Mouse (Mus musculus): ENCODE results near the gene Cachd1.

The Cachd1 gene

DNA sequence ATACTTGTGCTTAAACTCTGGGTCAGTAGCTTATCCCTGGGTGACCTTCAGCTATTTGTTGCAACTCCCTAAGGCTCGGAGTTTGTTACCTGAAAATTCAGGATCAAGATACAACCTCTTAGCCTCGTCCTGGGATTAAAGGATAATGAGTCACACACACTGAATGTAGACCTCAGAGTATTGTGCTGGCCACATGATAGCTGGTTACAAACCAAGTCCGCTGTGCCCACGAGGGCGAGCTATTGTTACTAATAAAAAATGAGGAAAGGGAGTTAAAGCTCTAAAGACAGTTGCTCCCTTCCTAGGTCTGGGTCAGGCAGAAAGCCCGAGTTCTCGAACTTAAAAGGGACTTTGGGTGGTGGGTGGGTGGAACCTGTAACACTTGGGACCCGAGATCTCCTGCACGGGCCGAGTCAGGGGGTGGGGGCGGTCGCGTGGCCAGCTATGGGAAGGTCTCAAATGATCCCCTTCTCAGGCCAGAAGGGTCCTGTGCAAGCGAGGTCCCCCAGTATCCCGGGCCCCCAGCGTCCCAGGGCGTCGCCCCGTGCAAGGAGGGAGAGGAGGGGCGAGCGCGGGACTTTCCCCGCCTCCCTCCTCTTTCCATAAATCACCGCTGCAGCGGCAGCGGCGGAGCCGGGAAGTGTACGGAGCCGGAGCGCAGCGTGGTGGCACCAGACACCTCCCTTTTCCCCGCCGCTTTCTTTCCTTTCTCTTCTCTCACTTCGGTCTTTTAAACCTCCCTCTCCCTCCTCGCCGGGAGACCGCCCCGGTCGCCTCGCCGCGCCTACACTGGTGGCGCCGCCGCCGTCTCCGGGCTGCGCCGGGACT lies at the start of gene Cachd1:
Gene Cachd1, plus strand, starts transcription at position 633 of the 828 bp plus-strand sequence.
- peaks cover 71% of the 10 kb centered on the region for H3K27me3 ChIP-seq (ENCODE audit: insufficient read depth, low read length)

GRCm38 (mm10) chr4:100728896-100729479 lies 47.5 kb upstream of the Cachd1 start:
- Histone ChIP-seq H3K4me1 (replicated peaks; ENCODE audit: low read depth, low read length) (no peaks in the 10 kb centered on the region), H3K4me3 (replicated peaks; ENCODE audit: low read length) (no peak overlapping the region), H3K36me3 (ENCODE audit: insufficient read depth, low read length) (no peaks in the 10 kb centered on the region), H3K27me3 (ENCODE audit: insufficient read depth, low read length) (no peaks in the 10 kb centered on the region), H3K9me3 (ENCODE audit: low read length) (no peaks in the 10 kb centered on the region)
- TF ChIP-seq CTCF (conservative IDR thresholded peaks at IDR 0.05; ENCODE audit: low read length) (peak; percentile 48), NANOG (IDR thresholded peaks at IDR 0.05; ENCODE audit: borderline replicate concordance, low read length) (no peak), POU5F1 (IDR thresholded peaks at IDR 0.05; ENCODE audit: borderline replicate concordance, low read length) (no peak)

More for the DNA sequence above, at the start of gene Cachd1:
- Histone ChIP-seq H3K36me3 (ENCODE audit: insufficient read depth, low read length) (no peaks in the 10 kb centered on the region), H3K4me1 (replicated peaks; ENCODE audit: low read depth, low read length) (peaks cover 41% of the 10 kb centered on the region), H3K4me3 (replicated peaks; ENCODE audit: low read length) (peak within 1 kb of the TSS; percentile 90), H3K9me3 (ENCODE audit: low read length) (no peaks in the 10 kb centered on the region)
- TF ChIP-seq CTCF (conservative IDR thresholded peaks at IDR 0.05; ENCODE audit: low read length) (no peak), POU5F1 (IDR thresholded peaks at IDR 0.05; ENCODE audit: borderline replicate concordance, low read length) (no peak), NANOG (IDR thresholded peaks at IDR 0.05; ENCODE audit: borderline replicate concordance, low read length) (no peak)

DNA sequence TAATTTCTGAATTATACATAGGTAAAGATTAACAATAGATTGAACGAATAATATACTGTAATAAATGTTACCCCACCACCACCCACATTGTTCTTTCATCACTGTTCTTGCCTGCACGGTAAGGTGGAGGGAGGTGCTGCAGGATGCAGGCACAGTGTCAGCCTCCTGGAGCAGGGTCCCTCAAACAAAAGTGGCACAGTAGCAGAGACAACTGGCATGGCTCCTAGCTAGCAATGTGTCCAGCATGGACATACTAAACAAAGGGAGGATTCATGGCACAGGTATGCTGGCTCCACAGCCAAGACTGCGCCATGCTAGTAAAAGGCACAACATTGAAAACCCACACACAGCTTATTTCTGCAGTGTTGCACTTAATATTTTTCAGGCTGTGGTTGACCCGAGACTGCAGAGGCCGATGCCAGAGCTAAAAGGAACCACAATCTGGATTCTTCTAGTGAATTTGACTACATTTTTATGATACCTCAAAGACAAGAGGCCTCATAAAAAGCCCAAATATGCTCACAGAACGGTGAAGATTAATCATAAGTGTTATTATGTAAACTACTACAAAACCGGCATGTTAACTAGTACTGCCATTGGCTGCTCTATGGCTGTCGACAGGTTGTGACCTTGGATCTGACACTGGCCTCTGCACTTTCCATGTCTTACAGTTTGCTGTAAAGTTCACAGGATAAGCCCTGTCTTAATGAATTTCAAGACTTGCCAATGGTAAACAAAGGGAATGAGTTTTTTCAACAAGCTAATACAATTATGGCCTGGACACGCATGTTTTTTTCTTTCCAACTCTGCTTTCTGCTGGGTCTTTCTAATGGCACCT lies 41.2 kb upstream of the Cachd1 start:
- no peaks in the 10 kb centered on the region for H3K36me3 ChIP-seq (ENCODE audit: insufficient read depth, low read length)
- H3K9me3 ChIP-seq (ENCODE audit: low read length): peaks cover 11% of the 10 kb centered on the region
- H3K27me3 ChIP-seq (ENCODE audit: insufficient read depth, low read length): no peaks in the 10 kb centered on the region
- H3K4me3 ChIP-seq (replicated peaks; ENCODE audit: low read length): no peak overlapping the region
- H3K4me1 ChIP-seq (replicated peaks; ENCODE audit: low read depth, low read length): no peaks in the 10 kb centered on the region
- no peak for TF ChIP-seq POU5F1 (IDR thresholded peaks at IDR 0.05; ENCODE audit: borderline replicate concordance, low read length)
- no peak for TF ChIP-seq CTCF (conservative IDR thresholded peaks at IDR 0.05; ENCODE audit: low read length)
- TF ChIP-seq NANOG (IDR thresholded peaks at IDR 0.05; ENCODE audit: borderline replicate concordance, low read length): no peak

GRCm38 (mm10) chr4:100735936-100736349 lies 40.5 kb upstream of the Cachd1 start:
- TF ChIP-seq CTCF (conservative IDR thresholded peaks at IDR 0.05; ENCODE audit: low read length): no peak
- no peak for TF ChIP-seq NANOG (IDR thresholded peaks at IDR 0.05; ENCODE audit: borderline replicate concordance, low read length)
- no peak for TF ChIP-seq POU5F1 (IDR thresholded peaks at IDR 0.05; ENCODE audit: borderline replicate concordance, low read length)
- no peak overlapping the region for H3K4me3 ChIP-seq (replicated peaks; ENCODE audit: low read length)

GRCm38 (mm10) chr4:100743615-100744014 lies 32.9 kb upstream of the Cachd1 start:
- Histone ChIP-seq H3K4me3 (replicated peaks; ENCODE audit: low read length) (no peak overlapping the region), H3K36me3 (ENCODE audit: insufficient read depth, low read length) (no peaks in the 10 kb centered on the region), H3K9me3 (ENCODE audit: low read length) (peaks cover 23% of the 10 kb centered on the region), H3K27me3 (ENCODE audit: insufficient read depth, low read length) (no peaks in the 10 kb centered on the region), H3K4me1 (replicated peaks; ENCODE audit: low read depth, low read length) (no peaks in the 10 kb centered on the region)
- no peak for TF ChIP-seq CTCF (conservative IDR thresholded peaks at IDR 0.05; ENCODE audit: low read length)
- no peak for TF ChIP-seq POU5F1 (IDR thresholded peaks at IDR 0.05; ENCODE audit: borderline replicate concordance, low read length)
- TF ChIP-seq NANOG (IDR thresholded peaks at IDR 0.05; ENCODE audit: borderline replicate concordance, low read length): no peak

More at GRCm38 (mm10) chr4:100735936-100736349, 40.5 kb upstream of the Cachd1 start:
- no peaks in the 10 kb centered on the region for H3K4me1 ChIP-seq (replicated peaks; ENCODE audit: low read depth, low read length)
- peaks cover 17% of the 10 kb centered on the region for H3K9me3 ChIP-seq (ENCODE audit: low read length)
- H3K27me3 ChIP-seq (ENCODE audit: insufficient read depth, low read length): no peaks in the 10 kb centered on the region
- H3K36me3 ChIP-seq (ENCODE audit: insufficient read depth, low read length): no peaks in the 10 kb centered on the region

- Histone ChIP-seq H3K27me3 (ENCODE audit: insufficient read depth, low read length) (no peaks in the 10 kb centered on the region), H3K36me3 (ENCODE audit: insufficient read depth, low read length) (no peaks in the 10 kb centered on the region), H3K4me1 (replicated peaks; ENCODE audit: low read depth, low read length) (peaks cover 3% of the 10 kb centered on the region; the same call in 1 of the 2 replicates), H3K4me3 (replicated peaks; ENCODE audit: low read length) (no peak overlapping the region), H3K9me3 (ENCODE audit: low read length) (no peaks in the 10 kb centered on the region)
- TF ChIP-seq POU5F1 (IDR thresholded peaks at IDR 0.05; ENCODE audit: borderline replicate concordance, low read length) (no peak), NANOG (IDR thresholded peaks at IDR 0.05; ENCODE audit: borderline replicate concordance, low read length) (no peak)
Measured at GRCm38 (mm10) chr4:100752278-100752677, 24.2 kb upstream of the Cachd1 start.

- Histone ChIP-seq H3K4me3 (replicated peaks; ENCODE audit: low read length) (no peak overlapping the region), H3K27me3 (ENCODE audit: insufficient read depth, low read length) (no peaks in the 10 kb centered on the region), H3K4me1 (replicated peaks; ENCODE audit: low read depth, low read length) (peaks cover 3% of the 10 kb centered on the region; the same call in 1 of the 2 replicates), H3K9me3 (ENCODE audit: low read length) (no peaks in the 10 kb centered on the region), H3K36me3 (ENCODE audit: insufficient read depth, low read length) (no peaks in the 10 kb centered on the region)
- no peak for TF ChIP-seq CTCF (conservative IDR thresholded peaks at IDR 0.05; ENCODE audit: low read length)
Measured at GRCm38 (mm10) chr4:100755632-100756031, 20.8 kb upstream of the Cachd1 start.

GRCm38 (mm10) chr4:100756499-100756898 lies 20.0 kb upstream of the Cachd1 start:
- Histone ChIP-seq H3K9me3 (ENCODE audit: low read length) (no peaks in the 10 kb centered on the region), H3K36me3 (ENCODE audit: insufficient read depth, low read length) (no peaks in the 10 kb centered on the region), H3K4me3 (replicated peaks; ENCODE audit: low read length) (no peak overlapping the region), H3K4me1 (replicated peaks; ENCODE audit: low read depth, low read length) (peaks cover 3% of the 10 kb centered on the region; the same call in 1 of the 2 replicates), H3K27me3 (ENCODE audit: insufficient read depth, low read length) (no peaks in the 10 kb centered on the region)
- no peak for TF ChIP-seq NANOG (IDR thresholded peaks at IDR 0.05; ENCODE audit: borderline replicate concordance, low read length)
- TF ChIP-seq POU5F1 (IDR thresholded peaks at IDR 0.05; ENCODE audit: borderline replicate concordance, low read length): no peak
- TF ChIP-seq CTCF (conservative IDR thresholded peaks at IDR 0.05; ENCODE audit: low read length): no peak
